Mouse (Mus musculus): ENCODE data around the gene Rfwd3.
A peak's percentile ranks its signal among the peaks of the same experiment; 100 is the strongest.
"Not testable (repeated sequence)": the region's sequence is repeated elsewhere in the genome, so short reads cannot be mapped to it uniquely, and the experiment has no call there.

Gene Rfwd3

DNA sequence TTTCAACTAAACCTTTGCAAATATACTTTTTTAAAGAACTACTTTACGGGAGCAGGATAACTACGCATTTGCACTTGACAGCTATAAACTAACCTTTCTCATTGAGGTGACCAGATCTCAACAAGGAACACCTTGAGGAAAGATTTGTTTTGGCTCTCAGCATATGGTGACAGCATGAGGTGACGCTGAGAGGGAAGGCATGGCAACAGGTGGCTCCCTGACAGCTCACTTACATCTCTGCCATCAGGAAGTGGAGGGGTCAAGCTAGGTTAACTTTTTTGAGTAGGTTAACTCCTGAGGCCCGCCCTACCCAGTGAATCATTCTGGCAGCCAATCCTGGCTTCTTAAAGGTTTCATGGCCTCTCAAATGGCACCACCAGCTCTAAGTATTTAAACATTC, 14.4 kb downstream of the Rfwd3 start:
- no peak for DNase-seq (ENCODE audit: low spot score in 2 of 2)

DNA sequence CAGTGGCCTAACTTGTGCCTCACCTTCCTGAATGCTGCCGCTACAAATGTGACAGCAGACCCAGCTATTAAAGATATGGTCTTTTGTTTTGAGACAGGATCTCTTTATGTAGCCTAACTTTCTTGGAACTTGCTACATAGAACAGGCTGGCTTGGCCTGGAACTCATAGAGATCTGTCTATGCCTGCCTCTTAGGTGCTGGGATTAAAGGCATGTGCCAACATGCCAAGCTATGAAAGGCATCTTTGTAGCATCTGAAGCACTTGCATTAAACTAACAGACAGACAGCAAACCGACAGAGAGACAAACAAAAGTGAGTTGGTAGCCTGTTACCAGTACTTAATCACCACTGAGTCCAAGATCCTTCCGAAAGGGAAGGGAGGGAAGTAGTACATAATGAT, 17.9 kb downstream of the Rfwd3 start:
- no peak for DNase-seq (ENCODE audit: low spot score in 2 of 2)

GRCm38 (mm10) chr8:111268277-111268676, 31.7 kb downstream of the Rfwd3 start:
- DNase-seq (ENCODE audit: low spot score in 2 of 2) = no peak

DNA sequence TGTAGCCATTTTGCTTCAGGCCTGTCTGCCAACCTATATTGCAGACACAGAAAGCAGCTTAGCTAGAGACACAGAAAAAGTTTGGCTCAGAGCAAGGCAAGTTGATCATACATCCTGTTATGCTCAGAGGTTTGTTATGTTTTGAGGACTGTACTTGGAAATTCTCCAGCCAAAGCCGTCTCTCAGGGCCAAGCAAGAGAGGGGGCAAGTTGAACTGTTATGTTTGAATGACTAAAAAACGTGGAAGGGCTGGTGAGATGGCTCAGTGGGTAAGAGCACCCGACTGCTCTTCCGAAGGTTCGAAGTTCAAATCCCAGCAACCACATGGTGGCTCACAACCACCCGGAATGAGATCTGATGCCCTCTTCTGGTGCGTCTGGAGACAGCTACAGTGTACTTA, 33.9 kb downstream of the Rfwd3 start:
- DNase-seq (ENCODE audit: low spot score in 2 of 2) = not testable (repeated sequence)

GRCm38 (mm10) chr8:111264693-111265220, 35.3 kb downstream of the Rfwd3 start:
- DNase-seq (ENCODE audit: low spot score in 2 of 2) = no peak

GRCm38 (mm10) chr8:111261981-111262381, 38.0 kb downstream of the Rfwd3 start:
- DNase-seq (ENCODE audit: low spot score in 2 of 2) = no peak

DNA sequence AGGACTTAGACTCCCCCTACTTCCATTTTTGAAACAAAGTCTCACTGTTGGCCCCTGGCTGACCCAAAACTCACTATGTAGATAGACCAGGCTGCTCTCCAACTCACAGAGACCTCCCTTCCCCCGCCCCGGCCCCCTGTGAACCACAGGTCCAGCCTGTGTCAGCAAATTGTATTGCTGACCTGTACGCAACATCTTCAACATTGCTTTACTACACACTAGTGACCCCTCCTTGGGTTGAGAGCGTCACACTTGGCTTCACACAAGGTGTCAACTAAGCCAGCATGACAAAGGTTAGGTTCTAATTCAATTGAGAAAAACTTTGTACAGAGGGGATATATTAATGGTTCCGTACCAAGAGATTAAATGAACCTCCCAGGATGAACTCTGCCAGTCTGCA, 39.8 kb downstream of the Rfwd3 start:
- DNase-seq (ENCODE audit: low spot score in 2 of 2) = no peak

- no peak for DNase-seq (ENCODE audit: low spot score in 2 of 2)
These were observed 40.6 kb downstream of the Rfwd3 start for GRCm38 (mm10) chr8:111259408-111259741.

GRCm38 (mm10) chr8:111258631-111259407, 41.2 kb downstream of the Rfwd3 start, which contains the start of gene Glg1:
Gene Glg1 (minus strand): TSS chr8:111259216.
- DNase-seq (ENCODE audit: low spot score in 2 of 2) = peak; percentile 92 to 93

DNA sequence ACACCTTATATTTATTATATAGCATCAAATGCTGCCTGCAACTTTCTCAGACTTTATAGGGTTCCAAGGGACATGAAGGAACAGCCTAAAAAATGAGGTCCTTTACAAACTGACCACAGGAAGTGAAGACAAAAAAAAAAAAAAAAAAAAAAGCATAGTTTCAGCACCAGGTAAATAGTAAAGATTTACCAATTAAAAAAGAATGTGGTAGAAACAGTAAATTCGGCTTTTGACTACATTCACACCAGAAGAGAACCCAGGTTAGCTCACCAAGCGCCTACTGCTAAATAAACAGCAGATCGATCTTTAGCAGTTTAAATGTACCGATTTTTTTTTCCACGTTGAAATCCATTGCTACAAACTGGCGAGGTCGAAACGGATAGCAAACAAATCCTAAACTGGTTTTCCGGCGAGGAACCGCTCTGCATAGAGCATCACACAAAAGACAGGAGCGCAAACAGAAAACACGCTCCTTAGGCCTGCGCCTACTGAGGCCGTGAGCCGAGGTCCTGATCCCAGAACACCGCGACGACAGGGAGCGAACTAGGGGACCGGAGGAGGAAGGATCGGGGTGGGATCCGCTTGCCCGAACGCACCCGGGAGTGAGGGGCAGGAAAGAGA, 41.9 kb downstream of the Rfwd3 start:
- no peak for DNase-seq (ENCODE audit: low spot score in 2 of 2)

- DNase-seq (ENCODE audit: low spot score in 2 of 2) = no peak
These were observed 47.4 kb downstream of the Rfwd3 start for GRCm38 (mm10) chr8:111252487-111253112.

DNA sequence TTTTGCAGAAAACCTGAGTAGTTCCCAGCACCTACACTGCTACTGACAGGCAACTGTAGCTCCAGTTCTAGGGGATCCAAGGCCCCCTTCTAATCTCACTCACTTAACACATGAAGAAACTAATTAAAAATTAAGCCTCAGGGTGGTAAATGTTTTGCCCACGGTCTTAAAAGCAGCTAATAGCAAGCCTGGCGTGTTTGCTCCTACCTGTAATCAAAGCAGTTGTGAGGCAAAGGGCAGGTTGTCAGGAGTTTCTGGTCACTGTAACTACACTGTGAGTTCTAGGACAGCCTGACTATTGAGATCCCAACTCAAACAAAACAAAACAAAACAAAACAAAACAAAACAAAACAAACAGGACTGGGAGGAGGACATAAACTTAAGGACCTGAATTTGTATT, 49.9 kb downstream of the Rfwd3 start:
- DNase-seq (ENCODE audit: low spot score in 2 of 2) = no peak

DNA sequence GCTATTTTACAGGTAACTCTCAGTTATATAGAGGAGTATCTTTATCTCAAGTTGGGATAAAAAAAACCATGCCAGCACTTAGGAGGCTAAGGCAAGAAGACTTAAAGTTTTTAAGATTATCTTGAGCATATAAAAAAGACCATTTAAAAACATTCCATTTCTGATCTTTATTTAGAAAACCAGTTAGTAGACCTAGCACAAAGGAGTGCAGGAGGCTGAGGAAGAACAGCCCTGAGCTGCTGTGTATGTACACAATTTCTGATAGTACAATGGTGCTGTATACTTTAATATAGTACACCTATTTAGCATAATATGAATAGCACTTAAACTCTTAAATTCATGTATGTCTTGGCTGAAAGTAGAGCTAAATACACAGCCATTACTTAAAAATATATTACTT, 51.9 kb downstream of the Rfwd3 start:
- DNase-seq (ENCODE audit: low spot score in 2 of 2) = no peak

GRCm38 (mm10) chr8:111246864-111247263, 53.2 kb downstream of the Rfwd3 start:
- DNase-seq (ENCODE audit: low spot score in 2 of 2) = not testable (repeated sequence)

- DNase-seq (ENCODE audit: low spot score in 2 of 2) = no peak
These were observed 53.7 kb downstream of the Rfwd3 start for GRCm38 (mm10) chr8:111246287-111246830.

DNA sequence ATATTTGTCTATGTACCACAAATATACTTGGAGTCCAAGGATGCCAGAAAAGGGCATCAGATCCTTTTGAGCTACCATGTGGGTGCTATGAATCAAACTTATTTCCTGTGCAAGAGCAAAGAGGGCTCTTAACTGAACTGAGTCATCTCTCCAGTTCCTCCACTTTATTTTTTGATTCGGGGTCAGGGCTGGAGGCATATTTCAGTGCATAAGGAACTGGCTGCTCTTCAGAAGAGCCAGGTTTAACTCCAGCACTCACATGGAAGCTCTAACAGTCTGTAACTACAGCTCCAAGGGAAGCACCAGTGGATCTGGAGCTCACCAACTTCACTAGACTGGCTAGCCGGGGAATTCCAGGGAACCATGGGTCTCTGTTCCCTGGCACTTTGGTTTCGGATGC, 62.7 kb downstream of the Rfwd3 start:
- DNase-seq (ENCODE audit: low spot score in 2 of 2) = no peak

DNA sequence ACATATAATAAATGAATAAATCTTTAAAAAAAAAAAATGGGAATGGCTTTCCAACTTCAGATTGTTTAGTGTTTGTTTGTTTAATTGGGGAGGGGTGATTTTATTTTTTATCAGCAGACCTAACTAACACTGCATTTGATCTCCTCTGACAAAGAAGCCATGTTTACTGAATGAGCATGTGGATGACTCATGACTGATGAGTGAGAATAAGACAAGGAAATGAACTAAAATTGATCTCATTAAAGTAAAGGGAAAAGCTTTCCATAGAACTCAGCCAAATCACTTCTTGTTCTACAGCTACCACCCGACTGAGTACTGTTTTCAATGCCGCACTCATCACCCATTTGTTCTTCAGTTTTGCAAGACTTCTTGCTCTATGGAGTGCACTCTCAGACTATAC, 66.3 kb downstream of the Rfwd3 start:
- no peak for DNase-seq (ENCODE audit: low spot score in 2 of 2)

DNA sequence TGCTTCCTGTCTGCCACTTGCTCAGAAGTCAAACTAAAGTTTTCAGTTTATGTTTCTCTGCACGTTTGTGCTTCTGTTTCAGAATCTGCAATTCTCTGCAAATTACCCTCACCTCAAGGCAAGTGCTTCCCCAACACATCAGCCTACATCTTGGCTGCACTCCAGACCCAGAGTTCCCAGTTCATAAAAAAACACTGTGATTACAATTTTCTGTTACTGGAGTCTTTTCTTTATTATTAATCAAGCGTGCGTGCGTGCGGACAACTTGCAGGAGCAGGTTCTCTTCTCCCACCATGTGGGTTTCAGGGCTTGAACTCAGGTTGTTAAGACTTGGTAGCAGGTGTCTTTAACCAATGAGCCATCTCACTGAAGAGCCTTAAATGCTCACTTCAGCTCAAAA, 75.9 kb downstream of the Rfwd3 start:
- no peak for DNase-seq (ENCODE audit: low spot score in 2 of 2)

All from spleen, postnatal 14 days (tissue).